Mouse (Mus musculus): ENCODE data around the gene Fbxo24.
"Not testable (repeated sequence)": the region's sequence is repeated elsewhere in the genome, so short reads cannot be mapped to it uniquely, and the experiment has no call there.

The Fbxo24 gene

DNA sequence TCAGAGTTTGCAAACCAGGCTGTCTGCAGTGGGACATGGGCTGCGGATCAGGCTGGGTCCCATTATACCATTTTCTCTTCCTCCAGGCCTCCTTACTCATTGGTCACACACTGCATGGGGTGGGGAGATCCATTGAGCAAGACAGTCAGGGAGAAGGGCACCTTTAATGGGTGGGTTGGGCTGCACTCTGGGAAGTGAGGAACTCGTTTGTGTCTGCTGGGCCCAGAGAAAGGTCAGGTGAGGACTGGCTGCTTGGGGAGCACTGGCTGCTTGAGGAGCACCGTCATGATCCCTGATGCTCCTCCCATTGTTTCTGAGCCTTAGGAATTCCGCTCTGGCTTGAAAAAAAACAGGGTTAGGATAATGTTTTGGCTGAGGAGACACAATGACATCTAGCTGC, 14.1 kb upstream of the Fbxo24 start:
- no peak for DNase-seq (ENCODE audit: low spot score in 2 of 2)

- DNase-seq (ENCODE audit: low spot score in 2 of 2), result no peak
Measured at GRCm38 (mm10) chr5:137641054-137641453, 12.3 kb upstream of the Fbxo24 start, which contains the start of gene Sap25. Gene Sap25, plus strand, starts transcription at chr5:137641334.

DNA sequence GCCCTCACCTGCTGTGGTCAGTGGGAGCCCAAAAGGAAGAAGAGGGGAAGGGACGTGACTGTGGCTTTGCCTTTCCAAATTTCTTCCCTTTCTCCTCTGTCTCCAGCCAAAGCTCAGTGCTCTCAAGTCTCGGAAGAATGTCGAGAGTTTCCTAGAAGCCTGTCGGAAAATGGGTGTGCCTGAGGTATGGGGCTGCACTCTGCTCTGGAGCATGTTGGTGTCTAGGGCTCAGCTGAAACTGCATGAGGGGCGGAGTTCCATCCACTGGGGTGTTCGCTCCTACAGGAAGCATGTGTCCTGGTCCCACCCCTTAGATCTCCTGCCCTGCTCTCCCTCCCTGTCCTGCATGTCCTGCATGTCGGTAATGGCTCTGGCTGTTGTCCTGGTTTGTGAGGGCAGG, 10.7 kb upstream of the Fbxo24 start:
- no peak for DNase-seq (ENCODE audit: low spot score in 2 of 2)

DNA sequence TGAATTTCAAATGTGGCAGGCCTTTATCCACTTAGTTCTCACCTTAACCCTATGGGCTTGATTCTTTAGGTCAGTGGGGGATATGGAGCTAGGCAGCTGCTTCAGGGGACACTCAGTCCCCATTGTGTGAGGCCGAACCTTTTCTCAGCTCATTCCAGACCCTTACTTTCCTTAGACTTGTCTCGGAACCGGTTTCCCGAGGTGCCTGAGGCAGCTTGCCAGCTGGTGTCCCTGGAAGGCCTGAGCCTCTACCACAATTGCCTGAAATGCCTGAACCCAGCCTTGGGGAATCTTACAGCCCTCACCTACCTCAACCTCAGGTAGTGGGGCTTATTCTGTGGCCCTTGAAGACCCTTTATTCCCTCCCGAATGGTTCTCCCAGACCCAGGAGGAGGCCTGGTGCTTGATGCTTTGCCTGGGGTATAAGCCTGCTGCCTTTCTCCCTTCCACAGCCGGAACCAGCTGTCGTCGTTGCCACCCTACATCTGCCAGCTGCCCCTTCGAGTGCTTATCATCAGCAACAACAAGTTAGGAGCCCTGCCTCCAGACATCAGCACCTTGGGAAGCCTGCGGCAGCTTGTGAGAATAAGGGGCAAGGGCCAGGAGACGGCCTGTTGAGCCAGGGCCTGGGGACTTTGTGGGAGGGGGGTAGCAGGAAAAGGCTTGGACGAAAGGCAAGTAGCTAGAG, 4.7 kb upstream of the Fbxo24 start:
- no peak for DNase-seq (ENCODE audit: low spot score in 2 of 2)

- DNase-seq (ENCODE audit: low spot score in 2 of 2), result no peak
Measured at GRCm38 (mm10) chr5:137631591-137631990, 2.8 kb upstream of the Fbxo24 start.

GRCm38 (mm10) chr5:137631171-137631570, 2.4 kb upstream of the Fbxo24 start:
- DNase-seq (ENCODE audit: low spot score in 2 of 2), result peak in 1 of 2 experiments; percentile 58

GRCm38 (mm10) chr5:137630602-137631001, 1.8 kb upstream of the Fbxo24 start:
- peak; percentile 60 to 73 for DNase-seq (ENCODE audit: low spot score in 2 of 2)

DNA sequence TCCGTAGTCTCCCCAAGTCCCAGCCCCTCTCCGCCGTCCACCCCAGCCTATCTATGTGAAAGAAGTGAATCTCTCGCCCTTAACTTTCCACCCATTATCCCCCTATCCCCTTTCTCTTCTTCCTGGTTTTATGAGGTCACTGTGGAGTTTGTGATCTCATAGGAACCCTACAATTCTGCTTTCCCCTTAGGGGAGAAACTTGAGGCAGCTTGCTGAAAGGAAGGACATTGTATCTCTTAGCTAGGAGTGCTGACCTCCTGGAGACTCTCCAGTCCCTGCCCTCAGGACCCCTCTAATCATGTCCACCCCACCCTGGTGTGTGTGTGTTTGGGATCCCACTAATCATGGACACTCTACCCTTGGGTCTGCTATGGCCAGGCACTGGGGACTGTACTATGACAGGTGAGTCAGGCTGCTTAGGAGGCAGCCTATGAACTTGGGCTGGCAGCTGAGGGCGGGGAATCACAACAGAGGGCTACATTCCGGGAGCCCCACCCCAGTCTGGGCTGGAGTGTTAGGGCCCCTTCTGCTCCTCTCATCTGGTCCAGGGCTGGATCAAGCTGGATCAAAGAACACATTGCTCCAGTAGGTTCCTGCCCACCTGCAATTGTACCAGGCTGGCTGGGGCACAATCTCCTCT, 1.2 kb upstream of the Fbxo24 start:
- no peak for DNase-seq (ENCODE audit: low spot score in 2 of 2)

- no peak for DNase-seq (ENCODE audit: low spot score in 2 of 2)
Measured at GRCm38 (mm10) chr5:137629306-137629721, 512 bp upstream of the Fbxo24 start.

GRCm38 (mm10) chr5:137627991-137628390, 811 bp downstream of the Fbxo24 start:
- peak in 1 of 2 experiments; percentile 51 for DNase-seq (ENCODE audit: low spot score in 2 of 2)

DNA sequence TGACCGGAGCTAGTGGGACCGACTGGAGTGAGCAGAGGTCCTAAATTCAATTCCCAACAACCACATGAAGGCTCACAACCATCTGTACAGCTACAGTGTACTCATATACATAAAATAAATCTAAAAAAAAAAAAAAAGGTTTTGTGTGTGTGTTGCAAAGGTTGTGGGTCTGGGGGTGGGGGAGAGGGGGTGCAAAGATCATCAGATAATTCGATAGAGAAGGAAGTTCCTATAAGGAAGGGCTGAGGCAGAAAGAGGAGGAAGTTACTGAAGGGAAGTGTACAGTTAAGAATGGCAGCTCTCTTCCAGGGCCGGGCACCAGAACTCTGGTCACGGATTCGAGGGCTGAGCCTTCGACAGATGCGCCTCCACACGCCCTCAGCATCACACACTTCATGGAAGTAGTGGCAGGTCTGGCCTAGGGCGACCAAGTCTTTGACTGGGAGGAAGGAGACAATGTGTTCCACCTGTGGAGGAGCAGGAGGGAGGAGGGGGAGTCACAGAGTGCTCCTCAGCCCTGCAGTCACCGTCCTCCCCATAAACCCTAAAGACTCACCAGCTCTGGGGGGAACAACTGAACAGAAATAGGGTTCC, 4.8 kb downstream of the Fbxo24 start:
- DNase-seq (ENCODE audit: low spot score in 2 of 2), result no peak

GRCm38 (mm10) chr5:137615347-137615746, 13.5 kb downstream of the Fbxo24 start:
- no peak for DNase-seq (ENCODE audit: low spot score in 2 of 2)

DNA sequence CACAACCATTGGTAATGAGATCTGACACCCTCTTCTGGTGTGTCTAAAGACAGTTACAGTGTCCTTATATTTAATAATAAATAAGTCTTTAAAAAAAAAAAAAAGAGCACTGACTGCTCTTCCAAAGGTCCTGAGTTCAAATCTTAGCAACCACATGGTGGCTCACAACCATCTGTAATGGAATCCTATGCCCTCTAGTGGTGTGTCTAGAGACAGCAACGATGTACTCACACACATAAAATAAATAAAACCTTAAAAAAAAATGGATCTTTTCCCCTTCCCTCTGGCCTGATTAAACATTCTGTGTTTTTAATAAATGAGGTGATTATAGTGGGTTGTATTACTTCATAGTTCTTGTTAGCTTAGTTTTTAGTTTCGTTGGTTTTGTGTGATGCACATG, 13.9 kb downstream of the Fbxo24 start:
- DNase-seq (ENCODE audit: low spot score in 2 of 2), result not testable (repeated sequence)

DNA sequence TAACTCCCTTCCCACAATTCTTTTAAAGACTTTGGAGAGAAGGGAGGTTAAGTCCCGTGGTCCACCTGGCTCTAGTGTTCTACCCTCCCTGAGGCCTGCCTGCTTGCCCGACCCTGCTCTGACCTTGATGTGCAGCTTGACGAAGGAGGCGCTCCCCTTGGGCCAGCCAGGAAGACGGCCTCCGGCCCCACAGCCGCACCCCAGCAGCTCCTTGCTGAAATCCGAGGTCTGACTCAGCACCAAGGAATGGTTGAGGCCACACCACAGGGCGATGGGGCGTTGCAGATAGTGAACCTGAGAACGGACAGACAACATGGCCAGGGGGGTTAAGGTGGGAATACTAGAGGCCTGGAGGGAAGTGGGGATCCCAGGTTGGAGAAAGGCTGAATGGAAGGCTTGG, 15.3 kb downstream of the Fbxo24 start, which contains the start of gene Pcolce:
Gene Pcolce (minus strand): TSS at position 235 of the 400 bp plus-strand sequence.
- peak in 1 of 2 experiments; percentile 45 for DNase-seq (ENCODE audit: low spot score in 2 of 2)

GRCm38 (mm10) chr5:137613076-137613475, 15.7 kb downstream of the Fbxo24 start:
- DNase-seq (ENCODE audit: low spot score in 2 of 2), result peak in 1 of 2 experiments; percentile 43

DNA sequence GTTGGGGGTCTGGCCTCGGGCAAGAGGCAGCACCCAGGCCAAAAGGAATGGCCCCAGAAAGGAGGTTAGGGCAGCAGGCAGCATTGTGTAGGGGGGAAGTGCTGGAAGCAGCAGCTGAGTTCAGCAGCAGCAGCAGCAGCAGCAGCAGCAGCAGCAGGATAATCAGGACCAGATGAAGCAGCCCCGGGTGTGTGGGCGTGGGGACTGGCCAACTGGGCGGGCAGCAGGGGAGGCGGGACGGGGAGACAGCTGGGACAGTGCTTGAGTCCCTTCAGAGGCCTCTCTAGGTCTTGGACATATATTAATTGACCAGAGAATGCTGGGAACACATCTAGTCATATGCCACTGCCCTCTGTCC, 17.6 kb downstream of the Fbxo24 start:
- DNase-seq (ENCODE audit: low spot score in 2 of 2), result peak; percentile 71 to 81

GRCm38 (mm10) chr5:137610548-137611244, 18.1 kb downstream of the Fbxo24 start:
- peak; percentile 81 to 86 for DNase-seq (ENCODE audit: low spot score in 2 of 2)

DNA sequence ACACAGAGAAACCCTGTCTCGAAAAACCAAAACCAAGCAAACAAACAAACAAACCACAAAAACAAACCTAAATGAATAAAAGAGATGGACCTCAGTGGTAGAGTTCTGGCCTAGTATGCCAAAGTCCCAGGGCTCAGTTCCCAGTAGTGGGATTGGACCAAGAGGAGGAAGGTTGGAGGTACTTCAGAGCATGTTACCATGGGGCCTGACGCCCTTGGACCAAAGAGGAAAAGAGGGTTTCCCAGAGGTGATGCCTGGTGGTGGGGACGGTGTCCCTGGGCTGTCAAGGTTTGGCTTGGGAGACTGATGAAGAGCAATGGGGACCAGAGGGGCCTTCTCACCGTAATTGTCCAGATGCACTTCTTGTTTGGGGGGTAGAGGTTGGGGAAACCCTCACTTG, 18.7 kb downstream of the Fbxo24 start:
- DNase-seq (ENCODE audit: low spot score in 2 of 2), result no peak

DNA sequence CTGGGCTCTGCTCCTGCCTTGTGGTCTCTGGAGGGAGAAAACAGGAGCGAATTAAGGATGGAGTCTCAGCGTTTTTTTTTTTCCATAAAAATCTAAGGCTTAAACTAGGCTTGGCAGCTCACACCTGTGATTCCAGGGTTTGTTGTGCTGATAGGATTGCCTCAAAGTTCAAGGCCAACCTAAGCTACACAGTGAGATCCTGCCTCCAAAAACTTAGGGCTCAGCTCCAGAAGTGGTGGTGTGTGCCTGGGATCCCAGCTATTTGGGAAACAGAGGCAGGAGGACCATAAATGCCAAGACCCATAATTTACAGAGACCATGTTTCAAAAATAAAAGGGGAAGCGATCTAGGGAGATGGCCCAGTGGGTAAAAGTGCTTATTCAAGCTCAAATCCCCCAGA, 19.5 kb downstream of the Fbxo24 start:
- no peak for DNase-seq (ENCODE audit: low spot score in 2 of 2)

DNA sequence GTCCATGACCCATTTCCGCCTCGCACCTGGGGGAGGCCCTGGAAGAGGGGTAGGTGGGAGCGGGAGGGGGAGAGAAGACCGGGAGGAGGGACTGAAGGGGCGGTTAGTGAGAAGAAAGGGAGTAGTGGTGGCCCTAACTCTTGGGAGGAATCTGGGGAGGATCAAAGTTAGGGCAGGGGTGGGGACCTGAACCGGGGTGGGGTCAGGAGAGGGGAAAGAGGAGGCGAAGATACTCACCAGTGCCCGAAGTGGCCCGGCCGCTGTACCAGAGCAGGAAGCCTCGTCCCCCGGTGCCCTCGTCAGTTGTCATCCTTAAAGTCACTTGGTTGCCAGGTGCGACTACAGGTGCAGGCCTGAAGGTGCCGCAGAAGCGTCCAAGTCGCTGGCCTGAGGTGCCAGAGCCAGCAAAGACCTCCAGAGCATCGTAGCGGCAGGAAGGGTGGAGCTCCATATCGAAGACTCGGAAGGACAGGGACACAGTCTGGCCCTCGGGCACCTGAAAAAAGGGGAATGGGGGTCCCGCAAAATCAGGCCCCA, 20.1 kb downstream of the Fbxo24 start:
- DNase-seq (ENCODE audit: low spot score in 2 of 2), result no peak

- DNase-seq (ENCODE audit: low spot score in 2 of 2), result no peak
Measured at GRCm38 (mm10) chr5:137607860-137608653, 20.7 kb downstream of the Fbxo24 start.

Data from heart, adult 9 months (tissue).